Mouse (Mus musculus) spleen, adult 2 months (tissue): ENCODE data around the gene Fam71d.

ENCODE experiments used
- CTCF ChIP-seq: fragments of 200-500 bp; IDR thresholded peaks from 2 replicates; pipeline ENCODE4 v1.5.1; 2011; ENCODE audit warnings: mild to moderate bottlenecking, inconsistent platforms; ENCODE audit not compliant: insufficient read depth, insufficient read length, insufficient replicate concordance; ENCODE audit errors: extremely low read depth
- POLR2A ChIP-seq: fragments of 200-500 bp; IDR thresholded peaks from 2 replicates; pipeline ENCODE4 v1.6.1; 2011; ENCODE audit warnings: low read depth, low read length, inconsistent platforms

DNA sequence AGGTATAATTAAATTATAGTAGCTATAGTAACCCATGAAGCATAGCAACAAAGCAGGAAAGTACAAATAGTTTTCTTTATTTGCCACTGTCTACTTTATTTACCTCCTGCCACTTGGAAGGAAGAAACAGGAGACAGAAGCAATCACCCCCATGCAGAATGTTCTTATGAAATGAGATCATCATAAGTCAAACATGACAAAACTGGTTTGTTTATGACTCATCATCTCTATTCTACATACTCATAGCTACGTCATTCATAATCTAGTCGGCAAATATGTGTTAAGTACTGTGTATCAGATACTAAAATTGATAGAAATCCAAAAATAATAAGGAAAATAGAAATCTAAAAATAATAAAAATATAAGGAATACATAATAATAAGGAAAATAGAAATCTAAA lies 49.0 kb downstream of the Fam71d start:
- TF ChIP-seq POLR2A, result no peak
- no peak for TF ChIP-seq CTCF
